Mouse (Mus musculus) kidney, embryonic 15.5 days (tissue): ENCODE measurements around the gene Inka1. TPM values are rescaled to one million over a fixed set of nuclear protein-coding genes. Genes with fewer than 3 reads are reported as not detected.

Experiments used
- ATAC-seq: fragments of 200-750 bp; cut with Nextera tagmentation; replicated peaks from 2 replicates; pipeline ENCODE4 v1.8.0; 2017; ENCODE audit warnings: moderate TSS enrichment; ENCODE audit not compliant: low FRiP score
- H3K27ac ChIP-seq: fragments of 300-500 bp; sonication (generic); 2 replicates; pipeline ENCODE4 v1.5.1; 2015; ENCODE audit warnings: mild to moderate bottlenecking, inconsistent platforms
- H3K27me3 ChIP-seq: fragments of 300-500 bp; sonication (generic); 2 replicates; pipeline ENCODE4 v1.6.1; 2015; ENCODE audit warnings: inconsistent platforms
- H3K36me3 ChIP-seq: fragments of 300-500 bp; sonication (generic); 2 replicates; pipeline ENCODE4 v1.6.1; 2015; ENCODE audit warnings: inconsistent platforms
- H3K4me1 ChIP-seq: fragments of 300-500 bp; sonication (generic); 2 replicates; pipeline ENCODE4 v1.6.1; 2015; ENCODE audit warnings: inconsistent platforms
- H3K4me2 ChIP-seq: fragments of 300-500 bp; sonication (generic); 2 replicates; pipeline ENCODE4 v1.6.1; 2015; ENCODE audit warnings: moderate library complexity, mild to moderate bottlenecking, inconsistent platforms
- H3K4me3 ChIP-seq: fragments of 300-500 bp; sonication (generic); replicated peaks from 2 replicates; pipeline ENCODE4 v1.5.1; 2015; ENCODE audit warnings: mild to moderate bottlenecking, inconsistent platforms
- H3K9ac ChIP-seq: fragments of 300-500 bp; sonication (generic); 2 replicates; pipeline ENCODE4 v1.6.1; 2015; ENCODE audit warnings: mild to moderate bottlenecking, inconsistent platforms
- H3K9me3 ChIP-seq: fragments of 300-500 bp; sonication (generic); replicated peaks from 2 replicates; pipeline ENCODE4 v1.6.1; 2016; ENCODE audit warnings: inconsistent platforms
- WGBS: fragments of 180-500 bp; shearing (Covaris S2); methylation state at CpG from one replicate; pipeline ENCODE4 v1.1.7; 2015; ENCODE audit warnings: mixed read lengths; 5-methylcytosine and 5-hydroxymethylcytosine counted together
- polyA plus RNA-seq: library from polyadenylated mRNA; unstranded; fragments of >200 nt; fragmentation: Nextera tagmentation; extraction: Ambion mirVana; gene quantifications from 2 replicates; pipeline ENCODE4 v1.2.1, GENCODE M21; 2015

Gene Inka1
- polyA plus RNA-seq, 1 experiment from 2014 or later = 70.4 TPM

DNA sequence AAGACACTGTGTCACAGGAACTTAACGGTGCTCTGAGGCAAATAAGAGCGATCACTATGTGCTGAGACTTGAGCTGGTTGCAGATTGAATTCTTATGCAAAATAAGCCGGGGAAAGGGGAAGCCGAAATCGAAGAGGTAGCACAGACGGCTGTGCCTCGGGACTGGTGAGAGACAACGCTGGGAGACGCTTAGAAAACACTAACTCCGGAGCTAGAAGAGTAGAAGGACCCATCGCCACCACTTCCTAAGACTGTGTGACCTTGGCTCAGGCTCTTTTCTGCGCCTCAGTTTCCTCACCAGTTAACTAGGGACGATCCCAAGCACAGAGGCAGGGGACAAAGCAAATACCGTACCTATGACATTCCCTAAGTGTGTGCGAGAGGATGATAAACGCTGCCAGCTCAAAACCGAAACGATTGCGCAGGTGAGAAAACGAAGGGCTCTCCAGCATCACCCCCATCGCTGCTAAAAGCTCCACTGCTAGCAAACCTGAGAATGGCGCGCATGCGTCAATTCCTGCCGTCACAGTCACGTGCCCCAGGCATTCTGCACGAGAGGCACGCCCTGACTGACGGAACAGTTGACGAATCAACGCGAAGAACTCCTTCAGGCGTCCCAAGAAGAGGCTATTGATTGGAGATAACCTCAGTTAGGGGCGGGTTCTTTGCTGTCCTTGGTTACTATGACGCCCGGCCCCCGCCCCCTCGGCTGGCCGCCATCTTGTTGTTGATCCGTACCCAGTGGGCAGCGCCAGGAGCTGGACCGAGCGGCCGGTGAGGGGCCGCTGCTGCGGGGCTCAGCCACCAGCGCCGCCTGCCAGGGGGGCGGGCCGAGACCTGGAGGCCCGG is 16.5 kb upstream of the Inka1 start, which contains the start of gene Ip6k1:
Gene Ip6k1 (plus strand): TSS at position 580 of the 849 bp plus-strand sequence.
- peak within 1 kb of the TSS; percentile 99 for H3K4me3 ChIP-seq
- under 1% methylated on average over 51 of the region's 51 CpGs for WGBS
- H3K4me1 ChIP-seq = peaks cover 24% of the 10 kb centered on the region
- H3K36me3 ChIP-seq = peaks cover 4% of the 10 kb centered on the region; the same call in 1 of the 2 replicates
- peak within 1 kb of the TSS; percentile 92 for H3K4me2 ChIP-seq
- ATAC-seq = peak; percentile 99
- H3K9ac ChIP-seq = peak within 1 kb of the TSS; percentile 97
- H3K9me3 ChIP-seq = no peaks in the 10 kb centered on the region
- no peaks in the 10 kb centered on the region for H3K27me3 ChIP-seq
- peak within 1 kb of the TSS; percentile 93 for H3K27ac ChIP-seq

DNA sequence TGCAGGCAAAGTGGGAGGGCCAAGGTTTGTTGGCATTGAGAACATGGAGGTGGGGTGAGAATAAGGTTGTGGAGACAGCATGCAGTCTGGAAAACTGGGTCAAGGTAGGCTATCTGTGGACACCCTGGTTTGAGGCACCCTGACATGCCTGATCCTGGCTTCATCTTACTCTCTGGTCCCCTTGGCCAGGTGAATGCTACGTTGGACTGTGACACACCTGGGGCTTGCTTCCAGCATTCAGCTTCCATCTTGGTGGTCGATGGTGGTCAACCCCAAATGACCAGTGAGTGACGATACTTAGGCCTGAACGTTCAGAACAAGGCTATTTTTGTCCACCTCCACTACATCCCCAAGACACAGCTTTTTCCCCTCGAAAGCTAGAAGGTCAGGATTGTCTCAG is 10.4 kb upstream of the Inka1 start, which contains the start of gene Gm20662:
Gene Gm20662 (plus strand): TSS at position 301 of the 400 bp plus-strand sequence.
- no peak within 1 kb of the TSS for H3K4me2 ChIP-seq
- no peaks in the 10 kb centered on the region for H3K9me3 ChIP-seq
- no peak for ATAC-seq
- 94% methylated on average over 5 of the region's 5 CpGs for WGBS
- no peaks in the 10 kb centered on the region for H3K27me3 ChIP-seq
- H3K27ac ChIP-seq = no peak within 1 kb of the TSS
- H3K36me3 ChIP-seq = no peaks in the 10 kb centered on the region
- H3K4me3 ChIP-seq = no peak within 1 kb of the TSS
- no peaks in the 10 kb centered on the region for H3K4me1 ChIP-seq
- H3K9ac ChIP-seq = no peak within 1 kb of the TSS

- Histone ChIP-seq H3K9me3 (no peaks in the 10 kb centered on the region), H3K4me2 (no peak overlapping the region), H3K36me3 (no peaks in the 10 kb centered on the region), H3K27ac (no peak overlapping the region), H3K4me1 (no peaks in the 10 kb centered on the region), H3K4me3 (no peak overlapping the region), H3K9ac (no peak overlapping the region), H3K27me3 (no peaks in the 10 kb centered on the region)
- WGBS = 95% methylated on average over 21 of the region's 21 CpGs
- ATAC-seq = no peak
Observed at GRCm38 (mm10) chr9:107995513-107995912, 9.8 kb upstream of the Inka1 start.

DNA sequence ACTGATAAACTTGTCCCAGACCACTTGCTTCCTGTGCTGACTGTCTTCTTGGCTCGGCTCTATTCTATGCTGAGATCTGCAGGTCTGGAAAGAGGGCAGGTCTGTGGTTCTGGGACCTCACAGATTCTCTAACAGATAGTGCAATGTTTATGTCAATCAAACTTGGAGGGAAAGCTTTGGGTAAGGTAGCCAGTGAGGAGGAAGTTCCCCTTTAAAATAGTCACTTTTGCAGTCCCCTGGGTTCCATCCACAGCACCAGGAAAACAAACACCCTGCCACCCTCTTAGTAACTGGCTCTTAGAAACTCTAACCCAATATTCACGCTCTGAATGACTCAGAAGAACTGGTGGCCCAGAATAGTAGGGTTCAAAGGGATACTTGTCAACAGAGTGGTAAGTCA is 8.8 kb upstream of the Inka1 start:
- H3K27me3 ChIP-seq = no peaks in the 10 kb centered on the region
- WGBS = 41% methylated on average over 2 of the region's 2 CpGs
- no peaks in the 10 kb centered on the region for H3K9me3 ChIP-seq
- ATAC-seq = no peak
- H3K9ac ChIP-seq = no peak overlapping the region
- no peaks in the 10 kb centered on the region for H3K4me1 ChIP-seq
- H3K4me3 ChIP-seq = no peak overlapping the region
- no peaks in the 10 kb centered on the region for H3K36me3 ChIP-seq
- H3K4me2 ChIP-seq = no peak overlapping the region
- H3K27ac ChIP-seq = no peak overlapping the region

GRCm38 (mm10) chr9:107993013-107993412 is 7.3 kb upstream of the Inka1 start:
- no peaks in the 10 kb centered on the region for H3K9me3 ChIP-seq
- ATAC-seq = no peak
- H3K4me3 ChIP-seq = no peak overlapping the region
- H3K9ac ChIP-seq = no peak overlapping the region
- H3K4me2 ChIP-seq = no peak overlapping the region
- H3K27ac ChIP-seq = no peak overlapping the region
- H3K4me1 ChIP-seq = no peaks in the 10 kb centered on the region; the same call in 1 of the 2 replicates
- no peaks in the 10 kb centered on the region for H3K36me3 ChIP-seq
- 93% methylated on average over 11 of the region's 11 CpGs for WGBS
- no peaks in the 10 kb centered on the region for H3K27me3 ChIP-seq

DNA sequence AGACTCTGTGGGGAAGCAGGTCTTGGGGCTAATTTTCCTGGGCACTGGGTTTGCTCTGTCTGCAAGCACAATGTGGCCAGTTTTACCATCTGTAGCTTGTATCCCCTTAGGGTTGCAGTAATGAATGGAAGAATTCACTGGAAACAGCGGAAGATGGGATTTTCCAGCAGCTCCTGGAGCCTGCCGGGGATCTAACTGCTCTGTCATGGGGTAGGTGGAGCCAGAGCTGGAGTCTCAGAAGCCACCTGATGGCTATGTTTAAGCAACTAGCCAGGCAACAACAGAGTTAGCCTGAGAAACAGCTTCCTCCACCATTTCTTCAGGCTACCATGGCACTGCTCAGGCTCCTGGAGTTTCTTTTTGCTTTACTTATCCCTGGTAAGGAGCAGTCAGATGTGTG is 6.5 kb upstream of the Inka1 start, which contains the start of gene Cdhr4:
Gene Cdhr4 (plus strand): TSS at position 301 of the 400 bp plus-strand sequence.
- no peaks in the 10 kb centered on the region; the same call in 1 of the 2 replicates for H3K4me1 ChIP-seq
- no peak within 1 kb of the TSS for H3K4me2 ChIP-seq
- no peaks in the 10 kb centered on the region for H3K27me3 ChIP-seq
- H3K9ac ChIP-seq = no peak within 1 kb of the TSS
- H3K36me3 ChIP-seq = no peaks in the 10 kb centered on the region
- H3K27ac ChIP-seq = no peak within 1 kb of the TSS
- ATAC-seq = no peak
- 81% methylated on average over 2 of the region's 2 CpGs for WGBS
- H3K9me3 ChIP-seq = no peaks in the 10 kb centered on the region
- no peak within 1 kb of the TSS for H3K4me3 ChIP-seq

DNA sequence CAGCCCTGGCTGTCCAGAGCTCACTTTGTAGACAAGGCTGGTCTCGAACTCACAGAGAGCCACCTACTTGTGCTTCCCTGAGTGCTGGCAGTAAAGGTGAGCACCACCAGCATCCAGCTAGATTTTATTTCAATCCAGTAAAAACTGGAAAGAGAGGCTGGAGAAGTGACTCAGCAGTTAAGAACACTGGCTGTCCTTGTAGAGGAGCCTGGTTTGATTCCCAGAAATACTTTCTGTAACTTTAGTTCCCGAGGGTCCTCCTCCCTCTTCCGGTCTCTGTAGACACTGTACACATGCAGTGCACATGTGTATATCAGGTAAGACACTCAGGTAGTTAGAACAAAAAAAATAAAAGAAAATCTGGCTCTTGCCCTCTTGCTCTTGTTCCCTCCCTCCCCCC is 2.3 kb upstream of the Inka1 start:
- Histone ChIP-seq H3K36me3 (no peaks in the 10 kb centered on the region), H3K4me1 (peaks cover 36% of the 10 kb centered on the region), H3K27me3 (no peaks in the 10 kb centered on the region), H3K4me3 (no peak overlapping the region), H3K9ac (no peak overlapping the region), H3K4me2 (no peak overlapping the region), H3K27ac (no peak overlapping the region), H3K9me3 (no peaks in the 10 kb centered on the region)
- 61% methylated on average over 3 of the region's 3 CpGs for WGBS
- no peak for ATAC-seq

- H3K27me3 ChIP-seq = no peaks in the 10 kb centered on the region
- peak overlapping the region; percentile 100 for H3K27ac ChIP-seq
- no peaks in the 10 kb centered on the region for H3K36me3 ChIP-seq
- peaks cover 52% of the 10 kb centered on the region for H3K4me1 ChIP-seq
- H3K4me3 ChIP-seq = peak overlapping the region; percentile 77
- 0 out of 2 replicates have a peak, but pooled peaks have one; percentile 15 for ATAC-seq
- 5% methylated on average over 18 of the region's 18 CpGs for WGBS
- no peak overlapping the region for H3K9ac ChIP-seq
- H3K9me3 ChIP-seq = no peaks in the 10 kb centered on the region
- peak overlapping the region; percentile 82 for H3K4me2 ChIP-seq
Observed at GRCm38 (mm10) chr9:107986376-107986775, 697 bp upstream of the Inka1 start.

GRCm38 (mm10) chr9:107984754-107985055 is 974 bp downstream of the Inka1 start:
- 32% methylated on average over 9 of the region's 9 CpGs for WGBS
- Histone ChIP-seq H3K27ac (peak overlapping the region; percentile 100), H3K4me2 (peak overlapping the region; percentile 82), H3K27me3 (no peaks in the 10 kb centered on the region), H3K4me1 (peaks cover 61% of the 10 kb centered on the region), H3K4me3 (peak overlapping the region; percentile 77), H3K9ac (peak overlapping the region; percentile 61), H3K36me3 (no peaks in the 10 kb centered on the region), H3K9me3 (no peaks in the 10 kb centered on the region)
- ATAC-seq = no peak

GRCm38 (mm10) chr9:107984052-107984753 is 1.5 kb downstream of the Inka1 start:
- no peaks in the 10 kb centered on the region for H3K9me3 ChIP-seq
- peak overlapping the region; percentile 100 for H3K27ac ChIP-seq
- H3K36me3 ChIP-seq = no peaks in the 10 kb centered on the region
- 35% methylated on average over 19 of the region's 19 CpGs for WGBS
- no peaks in the 10 kb centered on the region for H3K27me3 ChIP-seq
- H3K9ac ChIP-seq = peak overlapping the region; percentile 61
- peak overlapping the region; percentile 82 for H3K4me2 ChIP-seq
- no peak for ATAC-seq
- H3K4me1 ChIP-seq = peaks cover 61% of the 10 kb centered on the region
- peak overlapping the region; percentile 77 for H3K4me3 ChIP-seq

DNA sequence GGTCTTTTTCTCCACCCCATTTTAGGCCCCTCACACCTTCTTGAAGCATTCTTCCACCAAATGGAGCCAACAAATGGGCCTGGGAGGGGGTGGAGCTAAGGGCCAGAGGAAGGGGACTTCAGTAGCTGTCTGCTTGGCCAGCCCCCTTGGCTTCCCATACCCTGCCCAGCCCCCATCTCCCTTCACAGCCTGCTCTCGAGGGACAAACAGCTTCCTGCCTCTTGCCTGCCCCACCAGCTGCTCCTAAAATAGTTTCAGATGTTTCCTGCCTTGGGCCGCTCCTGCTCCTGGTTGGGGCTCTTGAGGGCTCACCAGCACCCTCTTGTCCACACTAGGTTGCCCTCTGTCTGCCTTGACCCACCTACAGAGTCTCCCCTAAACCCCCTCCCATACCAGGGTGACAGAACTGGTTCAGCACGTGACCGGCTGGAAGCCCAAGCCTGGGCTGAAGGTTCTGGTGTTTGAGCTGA is 2.2 kb downstream of the Inka1 start:
- Histone ChIP-seq H3K9ac (peak overlapping the region; percentile 61), H3K27me3 (no peaks in the 10 kb centered on the region), H3K4me2 (peak overlapping the region; percentile 82), H3K4me1 (peaks cover 61% of the 10 kb centered on the region), H3K9me3 (no peaks in the 10 kb centered on the region), H3K4me3 (peak overlapping the region; percentile 77), H3K27ac (peak overlapping the region; percentile 100), H3K36me3 (no peaks in the 10 kb centered on the region)
- peak; percentile 61 for ATAC-seq
- 12% methylated on average over 4 of the region's 4 CpGs for WGBS
